Mouse (Mus musculus) liver, postnatal 0 days (tissue): ENCODE measurements around the gene Prkca.

Experiments
- CTCF ChIP-seq: sonication (generic); IDR thresholded peaks from 2 replicates; pipeline ENCODE4 v1.5.1; 2016; ENCODE audit warnings: antibody characterized with exemption, low read depth
- EP300 ChIP-seq: IDR thresholded peaks from 2 replicates; pipeline ENCODE4 v1.6.1; 2016; ENCODE audit warnings: antibody characterized with exemption, low read depth, mild to moderate bottlenecking

- TF ChIP-seq CTCF (no peak), EP300 (no peak)
Observed at GRCm38 (mm10) chr11:107887342-107887741, 456.4 kb downstream of the Prkca start.
